Mouse (Mus musculus) embryo, embryonic 10 days (tissue): Measurements from ENCODE around the gene Cyp4b1.
"Not testable (repeated sequence)": the region's sequence is repeated elsewhere in the genome, so short reads cannot be mapped to it uniquely, and the experiment has no call there.

Experiments
- DNase-seq: peaks from one replicate; pipeline ENCODE4 v3.0.0-alpha.2; 2015; ENCODE audit warnings: low spot score

Cyp4b1 gene

GRCm38 (mm10) chr4:115647580-115647979 lies at the start of gene Cyp4b1:
Gene Cyp4b1, minus strand, starts transcription at chr4:115647723.
- no peak for DNase-seq

DNA sequence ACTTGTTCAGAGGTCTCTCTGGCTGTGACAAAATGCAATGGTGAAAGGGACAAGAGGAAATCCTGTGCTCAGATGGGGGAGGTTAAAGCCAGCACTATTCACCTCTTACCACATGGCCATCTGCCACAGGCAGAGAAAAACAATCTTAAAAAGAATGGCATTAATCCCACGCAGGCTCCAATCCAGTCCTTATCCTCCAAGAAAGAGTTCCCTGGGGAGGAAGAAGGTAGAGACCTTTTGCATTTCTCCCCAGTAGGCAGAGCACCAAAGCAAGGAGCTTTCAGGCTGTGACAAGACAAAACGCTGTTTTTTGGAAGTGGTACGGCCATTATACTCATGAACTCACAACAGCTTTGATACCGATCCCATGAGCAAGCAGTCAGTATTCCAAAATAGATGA lies 38.8 kb upstream of the Cyp4b1 start:
- no peak for DNase-seq

DNA sequence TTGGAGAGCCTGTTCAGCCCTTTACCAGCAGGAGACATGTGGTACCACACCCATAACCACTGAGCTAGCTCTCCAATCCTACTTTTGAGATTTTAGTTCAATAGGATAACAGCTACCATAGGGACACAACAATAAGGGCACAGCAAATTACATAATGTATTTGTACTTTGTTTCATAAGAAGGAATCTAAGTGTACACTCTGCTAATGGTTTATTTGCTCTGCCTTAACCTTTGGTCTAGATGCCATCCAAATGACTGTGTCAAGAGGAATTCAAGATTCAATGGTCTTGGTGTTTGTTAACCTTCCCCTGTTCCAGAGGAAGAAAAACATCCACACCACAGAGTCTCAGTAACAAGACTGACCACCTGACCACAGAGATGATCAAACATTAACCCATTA lies 11.7 kb upstream of the Cyp4b1 start:
- no peak for DNase-seq

DNA sequence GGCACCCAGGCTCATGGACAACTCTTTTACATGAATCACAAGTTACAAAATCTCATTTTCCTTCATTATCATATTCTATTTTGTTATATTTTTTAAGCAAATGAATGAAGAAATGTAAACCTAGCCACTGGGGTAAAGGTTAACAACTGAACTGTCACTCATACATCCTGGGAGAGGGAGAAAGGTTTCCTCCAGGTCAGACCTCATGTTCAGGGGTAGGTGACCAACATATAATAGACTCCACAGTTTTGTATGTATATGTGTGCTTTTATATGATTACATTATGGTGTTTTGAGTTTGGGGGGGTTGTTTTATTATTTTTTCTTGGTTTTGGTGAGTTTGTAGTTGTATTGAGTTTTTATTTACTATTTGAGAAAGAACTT lies 10.3 kb upstream of the Cyp4b1 start:
- DNase-seq = no peak

GRCm38 (mm10) chr4:115657104-115657866 lies 9.8 kb upstream of the Cyp4b1 start:
- peak; percentile 70 for DNase-seq

DNA sequence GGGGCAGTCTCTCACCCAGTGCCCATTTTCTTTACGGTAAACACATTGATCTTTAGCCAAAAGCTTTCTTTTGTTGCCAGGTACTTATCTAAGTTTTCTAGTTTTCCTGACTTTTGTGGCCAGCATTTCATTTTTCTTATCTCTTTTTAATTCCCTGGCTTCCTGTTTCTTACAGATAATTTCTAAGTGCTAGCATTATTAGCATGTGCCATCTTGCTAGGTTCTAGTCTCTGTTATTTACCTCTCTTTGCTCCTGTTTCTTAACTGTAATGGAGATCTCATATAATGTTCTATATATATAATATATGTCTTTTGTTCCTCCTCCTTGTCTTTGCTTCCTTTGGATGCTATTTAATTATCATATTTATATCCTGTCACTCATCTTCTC lies 9.0 kb upstream of the Cyp4b1 start:
- not testable (repeated sequence) for DNase-seq

DNA sequence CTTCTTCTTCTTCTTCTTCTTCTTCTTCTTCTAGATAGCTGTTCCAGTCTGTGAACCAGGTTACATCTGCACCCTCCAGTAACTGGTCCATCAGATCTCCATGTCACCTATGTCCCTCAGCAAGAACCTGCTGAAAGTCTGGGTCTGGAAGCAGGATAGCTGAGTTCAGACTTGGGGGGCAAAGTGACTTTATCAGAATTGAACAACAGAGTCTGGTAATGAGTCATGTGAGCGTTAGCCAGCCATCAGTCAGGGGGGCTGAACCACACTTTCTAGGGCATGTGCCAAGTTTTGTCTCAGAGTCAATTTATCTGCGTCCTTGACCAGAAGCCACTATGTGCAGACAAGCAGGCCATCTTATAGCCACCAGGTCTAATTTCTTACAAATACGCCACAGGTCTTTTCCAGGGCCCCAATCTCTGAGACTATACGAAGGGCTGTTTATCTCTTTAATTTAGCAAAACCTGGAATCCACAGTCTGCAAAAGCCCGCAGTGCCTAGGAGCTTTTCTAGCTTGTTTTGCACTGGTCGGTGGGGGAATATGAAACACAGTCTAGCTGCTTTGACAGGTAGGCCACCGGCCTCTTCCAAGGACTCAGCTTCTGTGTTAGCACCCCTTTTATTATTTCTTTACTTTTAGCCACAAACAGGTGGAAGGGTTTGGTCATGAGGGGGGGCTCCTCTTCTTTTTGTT lies 8.5 kb upstream of the Cyp4b1 start:
- not testable (repeated sequence) for DNase-seq

GRCm38 (mm10) chr4:115650866-115651265 lies 3.3 kb upstream of the Cyp4b1 start:
- DNase-seq = no peak

- DNase-seq = no peak
Observed at GRCm38 (mm10) chr4:115649344-115649743, 1.8 kb upstream of the Cyp4b1 start.

DNA sequence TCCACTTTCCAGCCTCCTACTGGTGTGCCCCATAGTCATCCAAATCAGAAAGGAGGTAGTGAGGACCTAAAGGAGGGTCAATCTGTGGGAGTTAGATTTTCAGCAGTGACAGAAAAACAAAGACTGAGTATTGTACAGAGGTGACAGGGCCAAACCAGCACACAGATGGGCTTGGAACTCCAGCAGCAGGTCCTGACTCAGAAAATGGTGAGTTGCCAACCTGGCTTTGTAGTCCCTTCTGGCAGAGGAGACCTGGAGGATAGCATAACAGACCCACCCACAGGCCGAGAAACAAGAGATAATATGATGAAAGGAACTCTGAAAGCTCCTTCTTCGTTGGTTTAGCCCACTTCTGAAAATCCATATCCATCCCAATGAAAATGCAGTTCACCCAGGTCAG lies 1.2 kb upstream of the Cyp4b1 start:
- DNase-seq = no peak

GRCm38 (mm10) chr4:115645371-115645770 lies 2.2 kb downstream of the Cyp4b1 start:
- no peak for DNase-seq

GRCm38 (mm10) chr4:115642967-115643754 lies 4.4 kb downstream of the Cyp4b1 start:
- no peak for DNase-seq

- not testable (repeated sequence) for DNase-seq
Observed at GRCm38 (mm10) chr4:115625560-115625959, 22.0 kb downstream of the Cyp4b1 start.

DNA sequence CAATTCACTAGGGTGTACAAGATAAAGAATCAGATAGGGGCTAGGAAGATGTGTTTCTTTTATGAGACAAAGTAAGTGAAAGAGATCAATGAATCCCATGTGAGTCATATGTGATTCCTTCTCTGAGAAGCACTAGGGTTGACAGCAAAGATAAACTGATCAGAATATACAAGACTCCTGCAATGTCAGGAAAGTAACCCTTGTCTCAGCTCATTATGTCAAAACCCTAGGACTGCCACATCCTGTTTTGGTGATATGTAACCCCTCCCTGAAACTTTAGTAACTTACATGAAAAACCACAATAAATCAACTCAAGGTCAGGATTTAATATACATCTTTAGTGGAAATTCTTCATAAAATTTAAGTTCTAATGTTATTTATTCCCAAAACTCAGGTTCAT lies 33.5 kb downstream of the Cyp4b1 start:
- no peak for DNase-seq

GRCm38 (mm10) chr4:115600611-115601010 lies 46.9 kb downstream of the Cyp4b1 start, which contains the start of gene Cyp4a32:
Gene Cyp4a32, plus strand, starts transcription at chr4:115600969.
- DNase-seq = not testable (repeated sequence)

DNA sequence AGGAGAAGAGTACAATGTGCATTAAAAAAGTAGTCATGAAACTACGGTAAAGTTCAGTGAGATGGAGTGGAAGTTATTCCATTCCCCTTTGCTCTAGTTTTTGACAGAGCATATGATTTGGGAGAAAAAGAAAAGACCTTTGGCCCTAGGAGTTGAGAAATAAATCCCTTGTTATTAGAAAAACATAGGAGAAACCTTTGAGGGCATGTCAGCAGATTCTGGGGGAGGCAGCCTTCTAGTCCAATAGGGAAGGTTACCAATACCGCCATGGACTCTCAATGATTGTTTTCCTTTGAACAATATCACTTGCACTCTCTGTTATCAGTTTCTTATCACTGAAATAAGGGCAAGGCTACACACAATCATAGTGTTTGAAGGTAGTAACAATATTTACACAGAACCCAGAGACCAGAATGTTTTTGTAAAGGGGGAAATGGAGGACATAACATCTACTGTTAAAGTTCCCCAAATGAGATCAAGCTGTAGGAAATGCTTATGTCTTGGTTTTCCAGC lies 50.6 kb downstream of the Cyp4b1 start:
- no peak for DNase-seq

DNA sequence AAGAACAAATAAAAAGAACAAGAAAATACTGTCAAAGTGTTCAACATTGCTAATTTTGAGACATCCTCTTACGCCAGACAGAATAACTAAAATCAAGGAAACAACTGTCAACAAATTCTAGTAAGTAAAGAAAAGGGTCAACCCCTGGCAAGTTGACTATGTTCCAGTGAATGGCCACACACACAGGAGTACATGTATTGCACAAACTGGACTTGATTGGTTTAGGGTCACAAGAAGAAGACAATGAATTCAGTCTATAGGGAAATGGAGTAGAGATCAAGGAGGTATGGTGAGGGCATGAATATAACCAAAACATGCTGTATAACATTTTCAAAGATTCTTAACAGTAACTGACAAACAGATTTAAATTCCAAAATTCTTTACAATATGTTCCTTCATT lies 51.2 kb downstream of the Cyp4b1 start:
- no peak for DNase-seq

DNA sequence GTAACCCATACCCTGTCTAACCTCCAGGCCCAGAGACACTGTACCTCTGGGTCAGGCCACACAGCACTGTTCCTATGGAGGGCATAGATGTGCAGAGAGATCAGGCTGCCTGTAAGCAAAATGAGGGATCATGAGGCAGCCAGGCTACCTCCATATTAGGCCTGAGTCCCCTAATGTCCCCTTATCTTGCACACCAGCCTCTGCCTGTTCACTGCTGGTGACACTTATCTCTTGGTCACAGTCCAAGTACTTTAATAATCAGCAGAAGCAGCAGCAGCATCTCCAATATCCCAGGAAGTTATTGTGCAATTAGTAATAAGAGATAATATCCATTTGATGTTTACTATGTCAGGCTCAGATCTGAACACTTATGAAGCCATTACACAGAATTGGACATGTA lies 64.5 kb downstream of the Cyp4b1 start:
- no peak for DNase-seq

GRCm38 (mm10) chr4:115575776-115576175 lies 71.7 kb downstream of the Cyp4b1 start:
- DNase-seq = no peak

DNA sequence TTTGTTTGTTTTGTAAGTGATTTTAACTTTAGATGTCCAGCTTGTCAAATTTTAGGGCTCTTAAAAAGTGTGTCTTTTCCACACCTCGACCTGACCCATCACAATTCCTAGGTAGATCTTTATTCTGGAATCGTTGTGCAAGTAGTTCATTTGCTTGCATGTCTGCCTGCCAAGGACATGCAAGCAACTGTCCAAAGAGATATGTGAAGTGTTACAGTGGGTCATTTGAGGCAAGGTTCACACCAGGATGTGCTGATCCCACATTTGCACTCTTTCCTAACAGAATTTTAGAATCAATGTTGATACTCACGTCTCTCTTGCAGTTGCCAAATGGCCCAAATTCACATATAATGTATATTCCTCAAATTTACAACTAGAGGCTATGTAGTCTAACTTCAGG lies 72.3 kb downstream of the Cyp4b1 start:
- DNase-seq = no peak
